Mouse (Mus musculus) Patski (cell line): ENCODE measurements around the gene Dock1. TPM values are rescaled to one million over a fixed set of nuclear protein-coding genes. Genes with fewer than 3 reads are reported as not detected.

Source experiments
- ATAC-seq: fragments of 100-300 bp; one replicate; pipeline ENCODE4 v1.8.0; 2021
- CTCF ChIA-PET: fragments of 350-600 bp; sonication (Branson Sonifier 250); formaldehyde crosslinking; loops from one replicate; lab custom pipeline; 2022; ENCODE audit warnings: inconsistent platforms; lab: Charles Lee
- POLR2A ChIA-PET: fragments of 350-600 bp; sonication (Branson Sonifier 250); formaldehyde crosslinking; loops from one replicate; lab custom pipeline; 2022; ENCODE audit warnings: antibody characterized with exemption, inconsistent platforms; lab: Charles Lee
- DNase-seq: peaks from one replicate; pipeline ENCODE4 v3.0.0-alpha.2; 2011; ENCODE audit warnings: low read depth, low spot score
- H3K27me3 ChIP-seq: fragments of 371-371 bp; one replicate; pipeline ENCODE4 v1.5.1; 2021
- CTCF ChIP-seq: fragments of 100-300 bp; IDR thresholded peaks from one replicate; pipeline ENCODE4 v1.5.1; 2021
- in situ Hi-C: fragments of 300-500 bp; cut with MboI; formaldehyde crosslinking; loops from 3 replicates; pipeline ENCODE4 v1.11.1; 2018; ENCODE audit warnings: low pct_unique_long_range_greater_than_20kb, mixed read lengths
- polyA plus RNA-seq: library from polyadenylated mRNA; unstranded; gene quantifications from one replicate; pipeline ENCODE4 v1.2.3, GENCODE M21; 2021

The Dock1 gene
- polyA plus RNA-seq, 1 experiment from 2014 or later = 75.3 TPM

- DNase-seq (no peak), ATAC-seq (no peak)
- in situ Hi-C loops = no loop called here
- POLR2A ChIA-PET = no interaction called here
- CTCF ChIA-PET = interaction anchor here (1.2 kb wide), 1 partner anchor 12 kb away, joined by 5 read pairs; no protein-coding TSS in a partner anchor
- H3K27me3 ChIP-seq = no peaks in the 10 kb centered on the region
- TF ChIP-seq CTCF = no peak
Observed at GRCm38 (mm10) chr7:134880431-134880830, 210.0 kb downstream of the Dock1 start.

GRCm38 (mm10) chr7:134883516-134883915, 213.1 kb downstream of the Dock1 start:
- ChIA-PET CTCF (interaction anchor here (0.8 to 1.6 kb wide), 2 partner anchors 12 to 505 kb away, joined by 3 to 4 read pairs; no protein-coding TSS in a partner anchor), POLR2A (interaction anchor here (0.6 kb wide), 1 partner anchor 13 kb away, joined by 3 read pairs; no protein-coding TSS in a partner anchor)
- H3K27me3 ChIP-seq = no peaks in the 10 kb centered on the region
- ATAC-seq (no peak), DNase-seq (no peak)
- in situ Hi-C loops = no loop called here
- no peak for TF ChIP-seq CTCF

- ATAC-seq (no peak), DNase-seq (no peak)
- ChIA-PET POLR2A (interaction anchor here (0.5 kb wide), 1 partner anchor 588 kb away, joined by 3 read pairs; no protein-coding TSS in a partner anchor), CTCF (interaction anchor here (0.6 to 3.1 kb wide), 4 partner anchors 11 to 21 kb away, joined by 3 to 7 read pairs (median 6); no protein-coding TSS in a partner anchor)
- in situ Hi-C loops = no loop called here
- no peak for TF ChIP-seq CTCF
- no peaks in the 10 kb centered on the region for H3K27me3 ChIP-seq
Observed at GRCm38 (mm10) chr7:134892449-134892871, 222.0 kb downstream of the Dock1 start.

GRCm38 (mm10) chr7:134892972-134893371, 222.5 kb downstream of the Dock1 start:
- no peaks in the 10 kb centered on the region for H3K27me3 ChIP-seq
- in situ Hi-C loops = no loop called here
- ChIA-PET CTCF (interaction anchor here (0.6 to 3.1 kb wide), 4 partner anchors 10 to 22 kb away, joined by 3 to 7 read pairs (median 6); no protein-coding TSS in a partner anchor), POLR2A (no interaction called here)
- DNase-seq (no peak), ATAC-seq (no peak)
- TF ChIP-seq CTCF = peak; percentile 73

GRCm38 (mm10) chr7:134894604-134895003, 224.2 kb downstream of the Dock1 start:
- no peak for ATAC-seq
- in situ Hi-C loops = no loop called here
- DNase-seq = no peak
- ChIA-PET POLR2A (no interaction called here), CTCF (interaction anchor here (1.1 kb wide), 1 partner anchor 9 kb away, joined by 3 read pairs; no protein-coding TSS in a partner anchor)
- no peak for TF ChIP-seq CTCF
- no peaks in the 10 kb centered on the region for H3K27me3 ChIP-seq

- CTCF ChIA-PET = interaction anchor here (1.2 kb wide), 1 partner anchor 9 kb away, joined by 4 read pairs; no protein-coding TSS in a partner anchor
- TF ChIP-seq CTCF = no peak
- no peaks in the 10 kb centered on the region for H3K27me3 ChIP-seq
- POLR2A ChIA-PET = no interaction called here
- DNase-seq (no peak), ATAC-seq (no peak)
- in situ Hi-C loops = no loop called here
Observed at GRCm38 (mm10) chr7:134899462-134899861, 229.0 kb downstream of the Dock1 start.

- in situ Hi-C loops = no loop called here
- no peaks in the 10 kb centered on the region for H3K27me3 ChIP-seq
- DNase-seq (no peak), ATAC-seq (no peak)
- CTCF ChIA-PET = no interaction called here
- TF ChIP-seq CTCF = no peak
- POLR2A ChIA-PET = no interaction called here
Observed at GRCm38 (mm10) chr7:134901992-134902391, 231.5 kb downstream of the Dock1 start.

GRCm38 (mm10) chr7:134931886-134932285, 261.4 kb downstream of the Dock1 start:
- CTCF ChIA-PET = no interaction called here
- TF ChIP-seq CTCF = no peak
- in situ Hi-C loops = no loop called here
- ATAC-seq (no peak), DNase-seq (no peak)
- POLR2A ChIA-PET = interaction anchor here (1.3 kb wide), 1 partner anchor 12 kb away, joined by 4 read pairs; no protein-coding TSS in a partner anchor
- H3K27me3 ChIP-seq = no peaks in the 10 kb centered on the region

- ATAC-seq = no peak
- no peak for DNase-seq
- no peaks in the 10 kb centered on the region for H3K27me3 ChIP-seq
- in situ Hi-C loops = no loop called here
- CTCF ChIA-PET = interaction anchor here (1.2 kb wide), 1 partner anchor 34 kb away, joined by 3 read pairs; no protein-coding TSS in a partner anchor
- POLR2A ChIA-PET = interaction anchor here (1.4 kb wide), 1 partner anchor 10 kb away, joined by 3 read pairs; no protein-coding TSS in a partner anchor
- TF ChIP-seq CTCF = no peak
Observed at GRCm38 (mm10) chr7:134937471-134937926, 267.0 kb downstream of the Dock1 start.

- no peaks in the 10 kb centered on the region for H3K27me3 ChIP-seq
- POLR2A ChIA-PET = no interaction called here
- DNase-seq = no peak
- ATAC-seq = no peak
- CTCF ChIA-PET = no interaction called here
- no peak for TF ChIP-seq CTCF
- in situ Hi-C loops = no loop called here
Observed at GRCm38 (mm10) chr7:134937927-134938609, 267.6 kb downstream of the Dock1 start, which contains the start of gene Fam196a. Gene Fam196a (minus strand): TSS chr7:134938430.

- in situ Hi-C loops = no loop called here
- ChIA-PET POLR2A (no interaction called here), CTCF (no interaction called here)
- TF ChIP-seq CTCF = no peak
- no peak for ATAC-seq
- DNase-seq = no peak
- H3K27me3 ChIP-seq = no peaks in the 10 kb centered on the region
Observed at GRCm38 (mm10) chr7:134941891-134942290, 271.4 kb downstream of the Dock1 start.
